Mouse (Mus musculus): Measurements from ENCODE around the gene Pde4a.
"Not testable (repeated sequence)": the region's sequence is repeated elsewhere in the genome, so short reads cannot be mapped to it uniquely, and the experiment has no call there.

The Pde4a gene

GRCm38 (mm10) chr9:21183905-21184413, 18.4 kb downstream of the Pde4a start:
- no peak for DNase-seq

- DNase-seq, result peak; percentile 51
Observed at GRCm38 (mm10) chr9:21184733-21185132, 19.2 kb downstream of the Pde4a start.

GRCm38 (mm10) chr9:21185436-21185835, 19.9 kb downstream of the Pde4a start:
- no peak for DNase-seq

- DNase-seq, result no peak
Observed at GRCm38 (mm10) chr9:21189905-21190304, 24.4 kb downstream of the Pde4a start.

- DNase-seq, result no peak
Observed at GRCm38 (mm10) chr9:21190670-21191069, 25.2 kb downstream of the Pde4a start.

- no peak for DNase-seq
Observed at GRCm38 (mm10) chr9:21193786-21194185, 28.3 kb downstream of the Pde4a start.

GRCm38 (mm10) chr9:21194787-21195493, 29.4 kb downstream of the Pde4a start:
- DNase-seq, result no peak

- DNase-seq, result not testable (repeated sequence)
Observed at GRCm38 (mm10) chr9:21195736-21196505, 30.4 kb downstream of the Pde4a start.

GRCm38 (mm10) chr9:21196521-21197433, 31.3 kb downstream of the Pde4a start:
- peak; percentile 62 for DNase-seq

GRCm38 (mm10) chr9:21197981-21198380, 32.5 kb downstream of the Pde4a start:
- no peak for DNase-seq

GRCm38 (mm10) chr9:21198960-21199359, 33.4 kb downstream of the Pde4a start:
- no peak for DNase-seq

GRCm38 (mm10) chr9:21204156-21204527, 38.6 kb downstream of the Pde4a start:
- DNase-seq, result no peak

GRCm38 (mm10) chr9:21204528-21205272, 39.2 kb downstream of the Pde4a start:
- no peak for DNase-seq

- DNase-seq, result no peak
Observed at GRCm38 (mm10) chr9:21206848-21207247, 41.3 kb downstream of the Pde4a start.

GRCm38 (mm10) chr9:21208626-21209025, 43.1 kb downstream of the Pde4a start:
- no peak for DNase-seq

GRCm38 (mm10) chr9:21210821-21211220, 45.3 kb downstream of the Pde4a start:
- DNase-seq, result no peak

- DNase-seq, result no peak
Observed at GRCm38 (mm10) chr9:21211624-21212023, 46.1 kb downstream of the Pde4a start.

GRCm38 (mm10) chr9:21213617-21214190, 48.2 kb downstream of the Pde4a start:
- DNase-seq, result no peak

- no peak for DNase-seq
Observed at GRCm38 (mm10) chr9:21216050-21216841, 50.7 kb downstream of the Pde4a start.

GRCm38 (mm10) chr9:21219820-21220219, 54.3 kb downstream of the Pde4a start:
- DNase-seq, result no peak
